Mouse (Mus musculus) right cerebral cortex, postnatal 4 days (tissue): Measurements from ENCODE around the gene Zfp865.
"Not testable (repeated sequence)": the region's sequence is repeated elsewhere in the genome, so short reads cannot be mapped to it uniquely, and the experiment has no call there.

ENCODE experiments used
- DNase-seq: peaks from one replicate; pipeline ENCODE4 v3.0.0-alpha.2; 2022

Zfp865 gene

DNA sequence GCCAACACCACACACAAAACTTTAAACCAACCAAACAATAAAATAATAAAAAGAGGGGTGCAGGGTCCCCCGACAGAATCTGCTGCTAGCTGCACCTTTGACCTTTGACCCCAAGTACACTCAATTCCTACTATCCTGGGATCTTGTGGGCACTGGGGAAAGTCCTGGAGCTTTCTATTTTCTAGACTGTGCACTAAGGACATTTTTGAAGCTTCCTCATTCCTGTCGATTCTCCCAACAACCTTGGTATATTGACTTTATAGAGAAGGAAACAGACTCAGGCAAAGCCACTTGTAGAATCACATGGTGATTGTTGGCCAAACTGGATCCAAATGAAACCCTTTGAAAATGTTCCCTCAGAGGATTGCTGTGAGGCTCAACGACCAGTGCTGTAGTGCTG, 4.1 kb upstream of the Zfp865 start:
- no peak for DNase-seq

DNA sequence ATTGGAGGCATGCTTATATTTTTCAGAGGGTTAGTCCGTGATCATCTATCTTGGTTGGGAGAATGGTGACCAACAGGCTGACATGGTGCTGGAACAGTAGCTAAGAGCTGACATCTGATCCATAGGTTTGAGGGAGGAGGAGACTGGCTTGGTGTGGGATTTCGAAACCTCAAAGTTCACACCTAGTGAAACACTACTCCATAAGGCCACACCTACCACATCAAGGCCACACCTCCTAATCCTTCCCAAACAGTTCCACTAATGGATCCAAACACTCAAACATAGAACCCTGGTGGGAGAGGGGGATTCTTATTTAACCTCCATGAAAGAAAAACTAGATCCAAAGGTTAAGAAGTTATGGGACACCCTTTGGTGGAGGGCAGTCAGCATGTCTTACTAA, 3.3 kb upstream of the Zfp865 start:
- DNase-seq: no peak

DNA sequence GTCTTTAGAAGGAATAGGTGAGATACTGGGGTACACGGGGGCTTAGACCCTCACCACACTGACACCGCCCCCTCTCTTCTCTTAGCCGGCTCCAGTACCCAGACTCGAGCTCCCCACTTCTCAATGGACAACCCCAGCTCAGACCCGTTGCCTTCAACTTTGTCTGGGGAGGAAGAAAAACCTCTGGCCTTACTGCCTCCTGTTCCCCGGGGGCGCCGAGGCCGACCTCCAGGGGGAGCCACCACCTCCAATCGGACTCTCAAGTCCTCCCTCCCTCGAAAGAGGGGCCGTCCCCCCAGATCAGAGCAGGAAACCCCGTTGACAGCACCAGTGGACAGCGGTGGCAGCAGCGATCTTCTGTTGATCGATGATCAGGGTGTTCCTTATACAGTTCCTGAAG, 2.8 kb upstream of the Zfp865 start:
- DNase-seq: no peak

DNA sequence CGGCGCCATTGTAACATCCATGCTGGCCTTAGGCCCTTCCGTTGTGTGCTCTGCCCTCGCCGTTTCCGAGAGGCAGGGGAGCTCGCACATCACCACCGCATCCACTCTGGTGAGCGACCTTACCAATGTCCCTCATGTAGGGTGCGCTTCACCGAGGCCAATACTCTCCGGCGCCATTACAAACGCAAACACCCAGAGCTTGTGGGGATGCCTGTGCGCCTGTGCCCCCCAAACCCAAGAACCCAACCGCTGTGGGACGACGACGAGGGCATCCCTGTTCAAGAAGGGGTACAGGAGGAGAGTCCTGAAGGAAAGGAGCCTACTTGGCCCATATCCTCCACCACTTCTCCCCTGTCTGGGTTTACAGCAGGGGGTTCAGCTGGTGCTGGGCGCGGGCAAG, 2.2 kb upstream of the Zfp865 start:
- DNase-seq: no peak

DNA sequence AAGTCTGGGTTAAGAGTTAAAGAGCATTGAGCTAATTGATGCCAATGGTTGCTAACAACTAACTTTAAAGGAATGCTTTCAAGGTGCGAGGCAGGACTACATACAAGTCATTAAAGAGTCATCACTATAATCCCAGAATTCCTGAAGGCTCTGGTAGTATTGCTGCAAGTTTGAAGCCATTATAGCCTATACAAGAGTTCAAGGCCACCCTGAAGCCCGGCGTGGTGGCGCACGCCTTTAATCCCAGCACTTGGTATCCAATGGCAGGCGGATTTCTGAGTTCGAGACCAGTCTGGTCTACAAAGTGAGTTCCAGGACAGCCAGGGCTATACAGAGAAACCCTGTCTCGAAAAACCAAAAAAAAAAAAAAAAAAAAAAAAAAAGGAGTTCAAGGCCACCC, 600 bp upstream of the Zfp865 start:
- DNase-seq: not testable (repeated sequence)

DNA sequence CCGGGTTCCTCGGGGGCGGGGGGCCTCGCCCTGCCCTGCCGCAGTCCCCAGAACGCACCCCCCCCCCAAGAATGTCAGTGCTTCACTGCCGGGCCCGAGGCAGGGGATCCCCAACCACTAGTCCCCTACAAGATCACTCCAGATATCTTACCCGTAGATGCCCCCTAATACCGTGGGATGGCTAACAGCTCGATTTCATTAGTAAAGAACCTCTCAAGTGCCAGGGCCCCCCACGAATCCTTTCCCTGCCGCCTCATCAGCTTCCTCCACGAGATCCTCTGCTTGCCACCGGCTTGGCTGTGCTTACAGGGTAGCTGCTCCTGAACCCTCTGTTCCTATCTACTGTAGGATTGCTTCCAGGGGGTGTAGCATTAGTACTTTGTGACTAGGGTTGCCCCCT, 509 bp downstream of the Zfp865 start:
- DNase-seq: no peak

DNA sequence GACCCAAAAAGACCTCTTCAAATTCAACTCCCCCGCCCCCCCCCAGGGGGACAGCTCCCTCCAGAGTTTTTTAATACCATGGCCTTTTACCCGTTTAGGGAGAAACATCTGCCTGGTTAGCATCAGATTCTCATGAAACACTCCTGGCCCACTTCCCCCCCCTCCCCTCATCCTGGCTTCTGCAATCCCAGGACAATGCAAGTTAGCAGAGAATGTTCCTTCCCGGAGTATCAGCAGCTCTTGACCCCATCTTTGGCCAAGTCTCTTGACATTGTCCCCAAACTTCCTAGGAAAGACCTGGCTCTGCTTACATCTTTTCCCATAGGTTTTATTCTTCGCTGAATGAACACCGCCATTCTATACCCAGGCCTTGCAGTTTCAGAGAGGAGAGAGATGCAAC, 1.0 kb downstream of the Zfp865 start:
- DNase-seq: no peak

DNA sequence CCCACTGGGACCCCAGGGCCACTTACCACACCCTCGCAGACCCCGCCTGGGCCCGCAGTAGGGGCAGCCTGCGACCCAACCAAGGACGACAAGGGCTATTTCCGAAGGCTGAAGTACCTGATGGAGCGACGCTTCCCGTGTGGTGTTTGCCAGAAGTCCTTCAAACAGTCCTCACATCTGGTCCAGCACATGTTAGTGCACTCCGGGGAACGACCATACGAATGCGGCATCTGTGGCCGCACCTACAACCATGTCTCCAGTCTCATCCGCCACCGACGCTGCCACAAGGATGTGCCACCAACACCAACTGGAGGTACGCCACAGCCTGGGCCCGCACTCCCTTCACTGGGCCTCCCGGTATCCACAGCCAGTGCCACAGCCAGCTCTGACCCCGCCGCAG, 9.4 kb downstream of the Zfp865 start:
- DNase-seq: no peak

DNA sequence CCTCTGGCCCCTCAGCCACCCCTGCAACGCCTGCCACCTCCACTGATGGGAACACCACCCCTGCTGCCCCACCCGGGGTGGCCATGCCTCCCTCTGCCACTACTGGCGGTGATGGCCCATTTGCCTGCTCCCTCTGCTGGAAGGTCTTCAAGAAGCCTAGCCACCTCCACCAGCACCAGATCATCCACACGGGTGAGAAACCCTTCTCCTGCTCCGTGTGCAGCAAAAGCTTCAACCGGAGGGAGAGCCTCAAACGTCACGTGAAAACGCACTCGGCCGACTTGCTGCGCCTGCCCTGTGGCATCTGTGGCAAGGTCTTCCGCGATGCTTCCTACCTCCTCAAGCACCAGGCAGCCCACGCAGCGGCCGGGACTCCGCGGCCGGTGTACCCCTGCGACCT, 9.8 kb downstream of the Zfp865 start:
- DNase-seq: no peak

DNA sequence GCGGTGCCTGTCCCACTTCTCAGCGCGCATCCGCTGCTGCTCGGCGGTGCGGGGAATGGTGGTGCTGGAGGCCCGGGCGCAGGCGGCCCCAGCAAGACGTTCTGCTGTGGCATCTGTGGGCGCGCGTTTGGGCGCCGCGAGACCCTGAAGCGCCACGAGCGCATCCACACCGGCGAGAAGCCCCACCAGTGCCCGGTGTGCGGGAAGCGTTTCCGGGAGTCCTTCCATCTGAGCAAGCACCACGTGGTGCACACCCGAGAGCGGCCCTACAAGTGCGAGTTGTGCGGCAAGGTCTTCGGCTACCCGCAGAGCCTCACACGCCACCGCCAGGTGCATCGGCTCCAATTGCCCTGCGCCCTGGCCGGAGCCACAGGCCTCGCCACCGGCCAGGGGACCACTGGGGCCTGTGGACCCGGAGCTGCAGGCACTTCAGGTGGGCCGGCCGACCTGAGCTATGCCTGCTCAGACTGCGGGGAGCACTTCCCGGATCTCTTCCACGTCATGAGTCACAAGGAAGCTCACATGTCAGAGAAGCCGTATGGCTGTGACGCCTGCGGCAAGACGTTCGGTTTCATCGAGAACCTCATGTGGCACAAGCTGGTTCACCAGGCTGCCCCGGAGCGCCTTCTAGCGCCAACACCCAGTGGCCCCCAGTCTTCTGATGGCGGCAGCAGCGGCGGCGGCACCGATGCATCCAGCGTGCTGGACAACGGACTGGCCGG, 10.5 kb downstream of the Zfp865 start:
- DNase-seq: no peak

DNA sequence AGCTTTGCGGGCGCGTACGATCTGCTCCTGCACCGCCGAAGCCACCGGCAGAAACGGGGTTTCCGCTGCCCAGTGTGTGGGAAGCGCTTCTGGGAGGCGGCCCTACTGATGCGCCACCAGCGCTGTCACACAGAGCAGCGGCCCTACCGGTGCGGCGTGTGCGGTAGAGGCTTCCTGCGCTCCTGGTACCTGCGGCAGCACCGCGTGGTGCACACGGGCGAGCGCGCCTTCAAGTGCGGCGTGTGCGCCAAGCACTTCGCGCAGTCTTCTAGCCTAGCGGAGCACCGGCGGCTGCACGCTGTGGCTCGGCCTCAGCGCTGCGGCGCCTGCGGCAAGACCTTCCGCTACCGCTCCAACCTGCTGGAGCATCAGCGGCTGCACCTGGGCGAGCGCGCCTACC, 11.3 kb downstream of the Zfp865 start:
- DNase-seq: no peak

DNA sequence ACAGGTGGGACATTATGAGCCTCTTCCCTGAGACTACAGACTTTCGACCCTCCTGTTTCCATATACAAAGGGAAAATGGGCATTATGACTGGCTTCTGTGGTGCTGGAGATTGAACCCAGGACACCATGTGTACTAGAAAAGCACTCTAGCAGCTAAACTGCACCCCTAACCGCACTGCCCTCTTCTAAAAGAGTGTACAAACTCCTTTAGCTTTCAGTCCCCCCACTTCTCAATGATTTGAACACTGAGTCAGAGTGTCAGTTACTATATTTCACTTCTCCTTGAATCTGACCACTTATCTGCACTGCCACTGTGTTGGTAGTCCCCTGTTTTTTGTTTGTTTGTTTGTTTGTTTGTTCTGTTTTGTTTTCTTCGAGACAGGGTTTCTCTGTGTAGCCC, 13.6 kb downstream of the Zfp865 start, which contains the start of gene 4632433K11Rik:
Gene 4632433K11Rik, plus strand, starts transcription at position 301 of the 400 bp plus-strand sequence.
- no peak for DNase-seq

DNA sequence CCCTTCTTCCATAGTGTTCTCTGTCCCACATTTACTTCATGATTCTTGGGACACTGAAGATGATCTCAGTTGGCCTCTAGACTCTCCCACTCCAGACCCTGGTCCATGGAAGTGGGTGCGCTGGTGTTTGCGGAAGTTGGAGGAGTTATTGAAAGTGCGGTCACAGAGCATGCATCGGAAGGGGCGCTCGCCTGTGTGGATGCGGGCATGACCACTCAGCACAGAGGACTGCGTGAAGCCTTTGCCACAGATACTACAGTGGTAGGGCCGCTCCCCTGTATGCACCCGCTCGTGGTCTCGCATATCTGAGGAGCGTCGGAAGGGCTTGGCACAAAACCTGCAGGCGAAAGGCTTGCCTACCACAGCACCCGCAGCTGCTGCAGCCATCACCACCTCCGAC, 15.5 kb downstream of the Zfp865 start:
- no peak for DNase-seq

DNA sequence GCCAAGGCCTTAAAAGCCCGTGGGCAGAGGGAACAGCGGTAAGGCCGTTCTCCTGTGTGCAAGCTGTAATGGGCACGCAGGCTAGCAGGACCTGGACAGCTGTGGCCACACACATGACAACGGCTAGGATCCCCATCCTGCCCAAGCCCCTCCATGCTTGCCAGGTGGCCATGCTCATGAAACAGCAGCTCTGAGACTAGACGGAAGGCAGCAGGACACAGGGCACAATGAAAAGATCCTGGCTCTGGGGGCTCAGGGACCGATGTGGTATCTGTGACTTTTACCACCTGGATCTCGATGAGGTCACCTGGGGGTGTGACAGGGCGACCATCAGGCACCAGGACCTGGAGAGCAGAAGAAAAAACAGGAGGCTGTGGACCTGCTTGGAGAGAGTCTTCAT, 16.0 kb downstream of the Zfp865 start:
- DNase-seq: no peak

DNA sequence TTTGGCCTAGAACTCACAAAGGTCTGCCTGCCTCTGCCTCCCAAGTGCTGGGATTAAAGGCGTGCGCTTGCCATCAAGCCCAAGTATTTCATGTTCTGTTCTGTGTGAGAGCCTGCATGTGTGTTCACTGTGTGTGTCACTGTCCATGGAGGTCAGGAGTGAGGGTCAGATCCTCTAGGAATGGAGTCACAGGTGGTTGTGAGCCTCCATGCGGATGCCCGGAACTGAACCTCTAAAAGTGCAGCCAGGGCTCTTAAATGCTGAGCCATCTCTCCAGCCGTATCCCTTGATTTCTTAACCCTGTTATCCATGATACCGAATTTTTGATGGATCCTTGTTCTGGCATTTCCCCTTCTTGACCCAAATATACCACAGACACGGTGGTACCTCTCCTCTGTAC, 16.9 kb downstream of the Zfp865 start:
- DNase-seq: no peak

DNA sequence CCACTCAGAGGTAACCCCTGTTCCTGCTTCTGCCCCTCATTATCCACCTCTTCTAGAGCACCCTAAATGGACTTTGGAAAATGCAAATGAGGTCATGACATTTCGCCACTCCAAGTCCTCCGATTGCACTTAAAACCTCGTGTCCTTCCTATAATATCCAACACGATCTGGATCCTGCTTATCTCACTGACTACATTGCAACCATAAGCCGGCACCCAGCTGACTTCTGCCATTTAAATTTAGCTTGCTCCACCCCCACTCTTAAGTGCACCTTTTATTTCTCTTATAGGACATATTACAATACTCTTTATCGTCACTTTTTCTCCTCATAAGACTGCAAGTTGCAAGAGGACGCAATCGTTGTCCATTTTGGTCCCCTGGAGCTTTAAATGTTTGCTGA, 17.3 kb downstream of the Zfp865 start:
- no peak for DNase-seq

DNA sequence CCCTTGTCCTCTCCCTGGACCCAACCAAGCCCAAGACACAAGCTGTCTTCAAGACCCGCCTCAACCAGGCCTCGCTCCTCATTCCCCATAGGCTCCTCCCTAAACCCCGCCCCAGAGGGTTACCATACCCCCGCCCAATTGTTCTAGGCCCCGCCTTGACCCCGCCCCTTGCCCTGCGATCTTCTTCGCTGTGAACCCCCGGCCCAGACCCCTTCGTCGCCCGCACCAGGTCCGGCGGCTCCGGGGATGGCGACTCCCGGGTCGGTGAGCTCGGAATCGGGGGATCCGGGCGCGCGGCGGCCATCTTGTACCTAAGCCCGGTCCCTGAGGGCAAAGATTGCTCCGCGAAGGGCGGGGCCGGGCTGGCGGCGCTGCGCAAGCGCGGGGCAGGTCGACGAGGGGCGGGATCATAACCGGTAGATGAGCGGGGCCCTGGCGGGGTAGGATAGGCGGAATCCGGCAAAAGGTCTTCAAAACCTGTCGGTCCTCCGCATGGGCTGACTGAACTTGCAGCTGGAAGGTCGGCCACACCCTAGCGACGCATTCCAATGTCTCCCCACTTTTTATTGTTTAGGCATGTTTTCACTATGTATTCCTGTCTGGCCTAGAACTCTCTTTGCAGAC, 18.0 kb downstream of the Zfp865 start, which contains the start of gene Zfp784:
Gene Zfp784, minus strand, starts transcription at position 338 of the 624 bp plus-strand sequence.
- peak; percentile 91 for DNase-seq

DNA sequence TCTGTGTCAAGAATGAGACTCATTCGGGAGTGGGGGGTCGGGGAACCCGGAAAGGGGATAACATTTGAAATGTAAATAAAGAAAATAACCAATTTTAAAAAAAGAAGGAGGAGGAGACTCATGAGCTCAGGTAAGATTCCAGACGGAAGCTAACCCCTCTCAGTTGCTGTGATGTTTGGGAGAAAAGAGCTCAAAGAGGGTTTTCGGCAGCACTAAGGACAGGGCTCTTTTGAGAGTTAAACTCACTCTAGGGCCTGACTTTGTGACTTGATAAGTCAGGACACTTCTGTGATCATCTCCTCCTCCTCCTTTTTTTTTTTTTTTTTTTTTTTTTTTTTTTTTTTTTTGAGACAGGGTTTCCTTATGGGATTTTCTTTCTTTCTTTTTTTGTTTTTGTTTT, 18.8 kb downstream of the Zfp865 start:
- no peak for DNase-seq

DNA sequence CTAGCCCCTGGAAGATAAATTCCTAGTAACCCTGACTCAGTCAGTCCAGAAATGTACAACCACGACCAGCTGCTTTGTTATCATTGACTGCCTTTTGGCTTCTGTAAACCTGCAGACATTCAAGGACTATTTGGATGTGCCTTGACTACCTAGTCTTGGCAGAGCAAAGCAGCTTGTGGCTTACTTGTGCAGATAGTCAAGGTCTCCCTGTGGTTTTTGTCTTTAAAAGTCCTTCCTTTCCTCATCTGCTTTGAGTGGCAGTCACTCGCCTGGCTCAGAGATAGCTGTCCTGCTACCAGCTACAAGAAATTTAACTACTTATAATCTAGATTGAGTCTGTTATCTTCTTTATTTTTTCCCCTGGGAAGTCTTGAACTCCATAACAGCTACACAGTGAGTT, 24.8 kb downstream of the Zfp865 start:
- DNase-seq: no peak

DNA sequence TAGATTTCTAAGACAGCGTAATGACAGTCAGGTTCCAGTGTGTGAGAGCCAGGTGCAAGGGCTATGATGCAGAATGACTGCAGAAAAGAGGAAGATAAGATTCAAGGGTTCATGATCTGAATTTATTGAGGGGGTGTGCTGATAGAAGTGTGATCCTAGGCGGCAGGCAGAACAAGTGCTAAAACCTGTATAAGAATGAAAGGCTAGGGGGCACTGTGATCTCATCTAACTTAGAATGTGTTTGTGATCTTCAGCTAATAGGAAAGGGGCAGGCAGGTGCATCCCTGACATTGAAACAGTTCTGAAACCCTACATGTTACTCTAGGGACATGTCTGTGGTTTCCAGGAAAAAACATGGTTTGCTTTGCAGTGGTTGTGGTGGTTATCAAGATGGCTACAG, 25.9 kb downstream of the Zfp865 start:
- DNase-seq: no peak

DNA sequence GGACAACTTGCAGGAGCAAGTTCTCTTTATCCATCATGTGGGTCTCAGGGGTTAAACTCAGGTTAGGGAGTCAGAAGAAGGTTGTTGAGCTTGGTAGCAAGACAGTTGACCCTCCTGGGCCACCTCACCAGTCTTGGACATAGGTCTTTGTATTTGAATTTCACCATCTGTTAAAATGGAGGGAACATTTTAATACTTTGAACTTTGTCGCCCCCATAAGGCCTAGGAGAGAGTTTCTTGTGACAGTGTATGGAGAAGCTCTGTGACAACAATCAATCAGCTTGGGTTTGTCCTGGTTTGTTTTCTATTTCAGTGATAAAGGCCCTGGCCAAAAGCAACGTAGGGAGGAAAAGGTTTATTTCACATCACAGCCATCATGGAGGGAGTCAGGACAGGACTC, 27.1 kb downstream of the Zfp865 start:
- no peak for DNase-seq

DNA sequence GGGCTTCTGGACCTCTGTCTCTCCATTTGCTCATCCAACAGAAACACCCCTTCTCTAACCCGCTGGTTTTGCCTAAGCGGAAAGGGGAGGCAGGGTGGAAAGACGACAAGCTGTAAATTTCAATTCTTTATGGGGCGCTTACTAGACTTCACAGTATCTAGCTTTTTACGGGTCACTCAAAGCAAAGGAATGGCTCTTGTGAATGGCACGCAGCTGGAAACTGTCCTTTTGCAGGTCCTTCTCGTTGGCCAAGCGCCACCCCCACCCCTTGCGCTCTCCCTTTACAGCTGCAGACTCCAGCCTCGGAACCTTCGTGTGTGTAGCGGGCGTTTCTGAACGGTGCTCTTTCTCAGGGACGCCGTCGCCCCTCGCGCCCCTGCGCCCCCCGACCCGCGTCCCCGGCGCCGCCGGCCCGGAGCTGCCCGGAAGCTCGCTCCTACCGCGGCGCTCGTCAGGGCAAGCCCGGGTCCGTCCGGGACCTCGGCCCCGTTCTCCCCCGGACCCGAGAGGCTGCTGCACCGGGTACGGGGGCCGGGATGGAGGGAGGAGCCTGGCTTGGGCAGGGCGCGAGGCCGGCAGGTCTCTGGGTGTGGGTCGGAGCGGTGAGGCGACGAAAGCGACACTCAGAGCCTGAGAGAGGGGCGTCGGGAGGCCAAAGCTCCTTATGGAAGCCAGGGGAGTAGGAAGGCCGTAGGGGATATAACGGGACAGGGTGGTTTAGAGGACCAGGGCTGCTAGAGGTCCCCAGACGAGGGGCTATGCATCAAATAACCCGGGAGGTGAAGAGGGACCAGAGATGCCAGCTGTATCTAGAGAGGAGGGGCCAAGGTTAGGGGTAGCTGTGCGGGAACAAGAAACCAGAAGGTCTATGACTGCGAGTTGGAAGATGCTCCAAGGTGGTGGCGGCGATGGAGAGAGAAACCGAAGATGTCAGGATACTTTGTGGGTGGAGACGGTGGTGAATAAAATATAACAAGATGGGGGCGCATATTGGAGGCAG, 31.3 kb downstream of the Zfp865 start, which contains the start of gene Zfp580:
Gene Zfp580, plus strand, starts transcription at position 346 of the 1,000 bp plus-strand sequence.
- peak; percentile 83 for DNase-seq

DNA sequence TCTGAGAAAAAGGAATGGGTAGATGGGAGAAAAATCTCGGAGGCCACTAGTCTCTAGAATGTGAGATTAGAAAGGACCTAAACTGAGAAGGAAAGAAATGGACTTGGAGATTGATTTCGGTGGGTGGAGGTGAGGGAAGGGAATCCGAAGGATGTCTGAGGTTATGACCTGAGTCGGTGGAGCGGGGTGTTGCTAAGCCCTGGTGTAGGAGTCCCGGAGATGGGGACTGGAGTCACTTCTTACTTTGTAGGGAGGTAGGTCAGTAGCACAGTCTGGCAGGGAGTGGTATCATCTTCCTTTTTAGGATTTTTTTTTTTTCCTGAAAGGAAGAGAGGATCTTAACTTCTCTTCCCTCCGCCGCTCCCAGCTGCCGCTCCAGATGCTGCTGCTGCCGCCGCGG, 32.3 kb downstream of the Zfp865 start:
- DNase-seq: no peak
